Mouse (Mus musculus) testis, adult 2 months (tissue): ENCODE measurements at regions not wholly inside any gene's neighbourhood (a gene's known extent, or its start where the extent isn't known, plus 50 kb on each side); places are given as distances from the start of the nearest gene placed in this dataset.

Experiments
- CTCF ChIP-seq: fragments of 200-500 bp; IDR thresholded peaks from 2 replicates; pipeline ENCODE4 v1.5.1; 2012; ENCODE audit warnings: low read depth, mild to moderate bottlenecking, inconsistent platforms, low read length, moderate library complexity; ENCODE audit not compliant: control insufficient read depth, insufficient read depth, insufficient replicate concordance
- POLR2A ChIP-seq: fragments of 200-500 bp; IDR thresholded peaks from 2 replicates; pipeline ENCODE4 v1.6.1; 2012; ENCODE audit warnings: low read depth, mild to moderate bottlenecking, inconsistent platforms, low read length, moderate library complexity; ENCODE audit not compliant: control insufficient read depth

DNA sequence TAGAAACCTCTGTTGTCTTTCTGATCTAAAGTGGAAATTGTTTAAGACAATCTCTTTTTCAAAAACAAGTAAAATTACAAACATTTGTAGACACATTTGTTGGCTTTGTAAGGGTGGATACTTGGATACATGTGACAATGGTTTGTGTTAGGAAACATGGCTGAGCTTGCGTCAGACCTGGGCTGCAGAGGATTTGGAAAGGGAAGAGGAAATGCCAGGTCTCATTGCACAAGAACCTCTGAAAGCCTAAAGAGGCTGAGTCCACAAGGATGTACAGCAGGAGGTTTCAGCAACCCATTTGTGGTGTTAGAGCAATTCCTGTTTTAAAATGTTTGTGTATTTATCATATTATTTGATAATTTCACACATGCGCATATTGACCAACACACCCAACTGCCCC is 235.3 kb upstream of the Irx2 start:
- no peak for TF ChIP-seq POLR2A
- TF ChIP-seq CTCF, result no peak
